Mouse (Mus musculus) spleen, postnatal 10 days (tissue): Measurements from ENCODE around the gene Zfp697.
A peak's percentile ranks its signal among the peaks of the same experiment; 100 is the strongest.

ENCODE experiments used
- DNase-seq, 2 experiments: peaks; one replicate each; pipeline ENCODE4 v3.0.0; 2021 to 2022; ENCODE audit warnings: low spot score in 2 of 2

Zfp697 gene

DNA sequence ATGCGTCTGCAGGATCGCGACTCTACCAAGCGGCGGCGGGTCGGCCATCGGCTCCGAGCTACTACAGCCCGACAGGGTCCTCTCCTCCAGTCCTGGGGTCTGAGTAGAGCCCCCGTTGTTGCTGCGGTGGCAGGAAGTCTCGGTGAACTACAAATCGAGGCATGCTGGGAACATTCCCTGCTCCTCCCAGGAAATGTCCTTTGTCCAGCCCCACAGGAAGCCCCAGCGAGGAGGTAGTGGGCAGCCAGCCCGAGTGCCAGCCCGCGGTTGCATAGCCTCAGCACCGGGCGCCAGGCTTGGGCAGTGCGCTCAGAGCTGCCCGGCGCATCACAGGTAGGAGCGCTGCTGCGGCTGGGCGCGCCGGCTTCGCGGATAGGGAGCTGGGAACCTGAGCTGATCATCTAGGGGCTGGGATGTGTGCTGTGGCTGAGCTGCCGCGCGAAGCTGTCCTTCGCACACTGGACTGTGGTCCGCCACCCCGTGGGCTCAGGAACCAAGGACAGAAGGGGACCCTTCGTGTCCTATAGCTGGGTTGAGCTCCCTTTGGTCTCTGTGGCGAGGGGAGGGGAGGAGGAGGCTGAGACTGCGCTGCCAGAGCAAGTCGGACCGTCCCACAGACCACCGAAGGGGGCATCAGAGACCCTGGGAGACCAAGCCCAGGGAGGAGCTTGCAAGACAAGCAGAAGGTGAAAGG lies at the start of gene Zfp697:
Gene Zfp697, plus strand, starts transcription at position 216 of the 694 bp plus-strand sequence.
- DNase-seq: peak in 1 of 2 experiments; percentile 21

DNA sequence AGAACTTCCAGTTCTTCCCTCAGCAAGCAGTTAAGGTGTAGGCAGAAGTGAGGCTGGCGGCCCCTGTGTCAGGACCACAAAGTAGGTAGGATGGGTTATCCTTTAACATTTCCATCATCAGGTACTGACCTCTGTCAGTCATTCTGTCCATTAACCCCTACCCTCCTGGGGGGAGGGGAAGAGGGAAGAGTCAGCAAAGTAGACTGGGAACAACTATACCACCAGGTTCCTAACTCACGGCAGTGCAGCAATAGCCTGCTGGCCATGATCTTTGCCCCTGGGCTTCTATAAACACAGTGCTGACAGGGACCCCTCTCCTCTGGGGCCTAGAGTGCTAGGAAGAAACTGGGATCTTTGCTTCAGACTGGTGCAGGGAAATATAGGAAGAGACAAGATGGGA lies 48.3 kb upstream of the Zfp697 start:
- no peak for DNase-seq

DNA sequence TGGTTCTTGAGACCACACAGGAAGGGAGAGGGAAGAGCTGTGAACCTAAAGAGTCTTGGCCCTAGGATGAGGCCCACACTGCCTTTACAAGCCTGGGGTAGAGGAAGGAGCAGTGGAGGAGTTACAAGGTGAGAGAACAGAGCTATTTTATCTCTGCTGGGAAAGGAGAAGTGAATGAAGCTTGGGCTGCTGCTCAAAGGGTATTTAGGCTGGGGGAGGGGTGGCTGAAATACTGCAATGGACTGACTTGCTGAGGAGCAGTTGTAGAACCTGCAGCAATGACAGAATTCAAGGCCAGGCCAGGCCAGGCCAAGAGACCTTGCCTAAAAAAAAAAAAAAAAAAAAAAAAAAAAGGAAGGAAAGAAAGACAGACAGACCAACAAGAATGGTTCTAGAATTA lies 46.9 kb upstream of the Zfp697 start:
- no peak for DNase-seq

DNA sequence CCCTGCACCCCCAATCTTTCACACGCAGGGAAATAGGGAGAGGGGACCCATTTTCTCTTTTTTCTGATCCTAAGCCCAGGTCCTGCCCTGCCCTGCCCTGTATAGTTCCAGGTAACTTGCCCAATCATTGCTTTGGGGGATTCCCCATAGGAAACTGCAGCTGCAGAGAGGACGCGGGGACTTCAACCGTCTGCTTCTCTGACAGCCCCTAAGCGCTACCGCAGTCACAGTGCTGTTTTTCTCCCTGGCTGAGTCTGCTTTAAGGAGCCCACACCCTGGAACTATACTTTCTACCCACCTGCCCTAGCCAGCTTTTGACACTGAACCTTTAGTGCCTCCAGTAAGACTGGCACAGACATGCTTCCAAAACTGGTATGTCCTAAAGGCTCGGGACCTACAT lies 46.4 kb upstream of the Zfp697 start:
- peak in 1 of 2 experiments; percentile 43 for DNase-seq

DNA sequence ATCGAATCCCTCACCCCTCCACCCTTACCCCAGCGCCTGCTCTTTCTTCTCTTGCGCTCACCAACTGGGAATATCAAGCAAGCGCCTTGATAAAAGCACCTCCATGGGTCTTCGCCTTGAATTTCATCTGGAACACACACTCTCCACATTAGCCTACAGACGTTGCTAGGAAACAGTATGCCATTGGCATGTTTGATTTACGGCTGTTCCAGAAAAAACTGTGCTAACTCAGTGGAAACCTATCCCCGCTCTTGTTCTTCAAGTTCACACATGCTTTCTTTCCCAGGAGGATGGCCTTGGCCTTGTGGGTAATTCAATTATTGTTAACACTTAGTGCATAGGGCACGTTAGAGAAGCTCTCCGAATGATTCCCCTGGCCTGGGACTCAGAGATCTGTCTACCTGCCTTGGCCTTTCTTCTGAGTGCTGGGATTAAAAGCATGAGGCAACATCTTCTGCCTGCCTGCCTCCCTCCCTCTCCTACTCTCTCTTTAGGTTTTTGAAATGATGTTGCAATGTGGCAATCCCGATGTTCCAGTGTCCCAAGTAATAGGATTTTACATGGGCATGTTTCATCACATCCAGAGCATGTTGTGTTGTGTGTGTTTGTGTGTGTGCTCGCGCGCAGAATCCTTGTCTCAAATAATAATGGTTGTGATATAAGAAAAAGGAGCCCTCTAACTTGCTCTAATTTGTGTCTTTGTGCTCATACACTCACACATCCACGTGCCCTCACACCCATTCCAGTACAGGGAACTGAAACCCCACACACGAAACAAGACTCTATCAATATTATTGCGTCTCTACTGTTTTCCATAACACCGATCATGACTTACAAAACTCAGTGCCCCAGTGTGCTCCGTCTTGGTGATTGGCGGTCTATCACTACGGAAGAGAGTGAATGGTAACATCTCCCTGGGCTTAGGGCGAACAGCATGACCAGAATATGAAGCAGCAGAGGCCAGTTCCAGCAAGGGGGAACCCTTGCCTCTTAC lies 45.3 kb upstream of the Zfp697 start:
- peak in 1 of 2 experiments; percentile 27 for DNase-seq

DNA sequence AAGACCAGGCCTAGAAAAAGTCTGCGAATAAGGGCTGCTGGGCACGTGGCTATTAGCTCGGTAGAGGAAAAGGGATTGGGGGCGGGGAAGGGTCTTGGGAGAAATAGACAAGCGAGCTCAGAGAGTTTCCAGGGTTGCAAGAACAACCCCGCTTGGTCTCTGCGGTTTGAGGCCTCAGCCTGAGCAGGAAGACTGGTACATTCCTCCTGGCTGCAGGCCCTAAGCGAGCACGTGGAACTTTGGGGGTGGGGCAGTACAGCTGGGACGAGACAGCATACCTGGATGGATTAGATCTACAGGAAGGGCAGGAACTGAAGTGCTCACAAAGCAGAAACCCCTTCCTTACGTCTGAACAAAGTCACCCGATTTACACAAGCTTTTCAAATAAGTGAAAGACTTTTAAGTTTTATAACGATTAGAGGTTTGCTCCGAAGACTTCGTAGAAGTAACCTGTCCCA lies 43.6 kb upstream of the Zfp697 start:
- DNase-seq: peak; percentile 23 to 33

DNA sequence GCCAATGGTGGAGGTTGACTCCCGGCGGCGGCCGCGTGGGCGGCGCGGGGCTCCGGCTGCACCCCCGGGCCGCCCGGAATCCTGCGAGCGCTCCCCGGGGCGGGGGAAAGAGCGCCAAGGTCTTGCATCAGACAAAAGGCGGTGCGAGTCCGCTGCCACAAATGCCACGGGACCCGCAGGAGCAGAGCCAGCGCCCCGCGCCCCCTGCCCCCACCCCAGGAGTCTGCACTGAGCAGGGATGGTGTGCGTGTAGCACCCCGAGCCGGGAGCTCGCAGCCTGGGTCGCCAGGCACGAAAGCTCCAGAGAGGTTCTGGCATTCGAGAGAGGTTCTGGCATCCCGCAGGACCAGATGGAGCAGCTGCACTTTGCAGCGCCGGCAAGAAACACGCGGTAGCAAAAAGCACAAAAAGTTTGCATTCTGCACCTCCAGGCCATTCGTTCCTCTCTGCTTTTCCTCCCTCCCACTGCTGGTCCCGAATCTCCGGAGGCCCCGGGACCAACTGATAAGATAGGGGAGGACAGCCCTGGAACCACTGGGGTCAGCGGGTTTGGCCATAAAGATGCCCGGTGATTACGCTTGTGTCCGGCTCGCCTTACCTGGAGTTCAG lies 43.1 kb upstream of the Zfp697 start:
- DNase-seq: peak; percentile 27 to 46

DNA sequence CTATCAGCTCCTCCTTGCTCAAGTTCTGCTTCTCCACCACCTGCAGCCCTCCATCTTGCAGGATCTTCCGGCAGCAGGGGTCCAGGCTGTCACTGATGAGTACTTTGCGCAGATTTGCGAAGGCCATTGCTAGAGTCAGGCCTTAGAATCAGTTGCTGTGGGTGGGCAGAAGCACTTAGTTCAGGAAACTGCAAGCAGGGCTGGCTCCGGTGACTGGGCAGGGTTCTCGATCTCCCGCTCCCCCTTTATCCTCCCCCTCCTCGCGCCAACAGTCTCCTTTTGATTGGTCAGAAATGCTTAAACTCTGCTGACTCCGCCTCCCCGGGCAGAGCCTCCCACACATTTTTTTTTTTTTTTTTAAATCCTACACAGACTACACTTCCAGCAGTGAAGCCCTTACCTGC lies 42.6 kb upstream of the Zfp697 start, which contains the start of gene Phgdh:
Gene Phgdh, minus strand, starts transcription at position 285 of the 404 bp plus-strand sequence.
- peak in 1 of 2 experiments; percentile 72 for DNase-seq

DNA sequence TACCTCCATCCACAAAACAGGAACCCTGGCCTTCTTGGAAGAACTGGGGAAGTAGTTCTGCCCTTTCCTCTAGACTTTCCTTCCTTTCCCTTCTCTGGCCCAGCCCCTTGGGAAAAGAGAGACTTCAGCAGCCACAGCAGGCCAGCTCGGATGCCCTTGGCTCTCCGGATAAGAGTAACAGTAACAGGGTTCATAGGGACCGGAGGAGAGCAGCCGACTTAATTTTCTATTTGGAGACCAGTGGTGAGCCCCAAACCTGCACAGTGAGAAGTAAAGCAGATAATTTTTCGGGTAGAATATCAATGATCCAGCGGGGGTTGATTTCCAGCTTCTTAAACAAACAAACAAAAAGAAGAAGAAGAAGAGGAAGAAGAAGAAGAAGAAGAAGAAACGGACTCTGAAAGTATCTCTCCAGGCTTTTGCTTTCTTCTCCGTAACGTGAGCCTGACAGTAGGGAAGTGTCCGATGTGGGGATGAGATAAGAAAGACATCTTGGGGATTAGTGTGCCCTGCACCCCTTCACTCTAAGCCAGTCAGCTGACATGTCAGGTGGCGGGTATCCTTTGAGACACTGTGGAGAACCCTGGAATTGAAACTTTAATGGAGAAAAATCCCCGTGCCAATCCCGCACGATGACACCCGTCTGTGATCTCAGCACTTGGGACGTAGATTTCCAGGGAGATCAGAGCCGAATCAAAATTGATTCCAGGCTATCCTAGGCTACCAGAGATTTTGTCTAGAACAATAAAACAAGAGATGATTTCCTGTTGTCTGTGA lies 41.3 kb upstream of the Zfp697 start:
- no peak for DNase-seq

DNA sequence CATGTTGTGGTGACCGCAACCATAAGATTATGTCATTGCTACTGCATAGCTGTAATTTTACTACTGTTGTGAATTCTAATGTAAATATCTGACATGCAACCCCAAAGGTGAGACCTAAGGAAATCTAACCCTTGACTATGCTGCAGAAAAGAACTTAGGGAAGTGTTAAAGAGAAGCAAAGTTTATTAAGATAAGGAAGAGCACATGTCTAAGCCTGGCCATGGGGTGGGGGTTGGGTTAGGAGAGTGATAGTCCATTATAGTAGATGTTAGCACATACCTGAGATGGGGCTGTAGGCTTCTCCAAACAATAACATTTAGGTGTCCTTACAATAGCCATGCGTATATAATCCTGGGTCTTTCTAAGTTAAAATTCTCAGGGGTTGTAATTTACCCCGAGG lies 39.0 kb upstream of the Zfp697 start:
- no peak for DNase-seq

DNA sequence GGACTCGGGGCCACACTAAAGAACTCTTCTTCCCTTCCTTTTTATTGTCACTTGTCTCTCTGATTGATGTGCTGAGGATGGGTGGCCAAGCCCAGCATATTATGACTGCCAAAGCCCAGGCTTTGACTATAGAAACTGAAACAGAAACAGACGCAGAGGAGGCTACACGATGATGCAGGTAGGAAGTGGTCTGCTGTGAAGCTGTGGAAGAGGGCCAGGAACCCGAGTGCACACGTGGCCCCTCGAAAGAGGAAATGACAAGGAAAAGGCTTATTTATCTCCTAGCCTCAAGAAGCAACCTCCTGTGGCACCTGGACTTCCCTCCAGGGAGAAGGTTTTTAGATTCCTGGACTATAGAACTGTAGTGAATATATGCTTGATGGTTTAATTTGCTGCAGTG lies 34.2 kb upstream of the Zfp697 start:
- peak in 1 of 2 experiments; percentile 30 for DNase-seq

DNA sequence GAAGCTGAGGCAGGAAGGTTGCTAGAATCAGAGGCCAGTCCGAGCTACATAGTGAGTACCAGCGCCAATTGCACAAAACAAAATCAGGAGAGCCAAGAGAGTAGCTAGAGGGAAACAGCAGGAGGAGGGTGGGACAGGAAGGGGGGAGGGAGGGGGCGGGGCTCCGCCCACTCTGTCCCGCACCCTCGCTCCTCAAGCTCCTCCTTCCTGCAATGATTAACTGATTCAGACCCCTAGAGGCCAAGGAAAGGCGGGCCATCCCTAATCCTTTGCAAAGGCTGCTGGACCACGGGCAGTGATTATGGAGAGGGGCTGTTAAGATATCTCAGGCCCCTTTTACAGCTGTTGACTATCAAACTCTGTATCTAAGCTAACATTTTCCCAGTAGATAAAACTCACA lies 33.6 kb upstream of the Zfp697 start:
- DNase-seq: no peak

DNA sequence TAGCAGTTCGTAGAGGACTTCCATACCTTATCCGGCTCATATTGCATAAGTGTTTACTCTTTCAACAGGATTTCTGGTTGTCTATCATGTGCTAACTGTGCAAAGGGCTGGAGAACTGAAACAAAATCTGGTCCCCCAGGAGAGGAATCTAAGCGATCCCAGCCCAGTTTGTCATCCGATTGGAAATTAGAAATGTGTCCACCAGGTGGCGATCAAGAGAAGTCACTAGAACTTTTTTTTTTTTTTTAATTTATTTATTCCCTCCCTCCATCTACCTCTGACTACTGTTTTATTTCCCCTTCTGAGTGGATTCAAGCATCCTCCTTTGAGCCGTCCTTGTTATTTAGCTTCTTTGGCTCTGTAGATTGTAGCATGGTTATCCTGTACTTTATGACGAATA lies 28.4 kb upstream of the Zfp697 start:
- peak; percentile 26 to 77 for DNase-seq

DNA sequence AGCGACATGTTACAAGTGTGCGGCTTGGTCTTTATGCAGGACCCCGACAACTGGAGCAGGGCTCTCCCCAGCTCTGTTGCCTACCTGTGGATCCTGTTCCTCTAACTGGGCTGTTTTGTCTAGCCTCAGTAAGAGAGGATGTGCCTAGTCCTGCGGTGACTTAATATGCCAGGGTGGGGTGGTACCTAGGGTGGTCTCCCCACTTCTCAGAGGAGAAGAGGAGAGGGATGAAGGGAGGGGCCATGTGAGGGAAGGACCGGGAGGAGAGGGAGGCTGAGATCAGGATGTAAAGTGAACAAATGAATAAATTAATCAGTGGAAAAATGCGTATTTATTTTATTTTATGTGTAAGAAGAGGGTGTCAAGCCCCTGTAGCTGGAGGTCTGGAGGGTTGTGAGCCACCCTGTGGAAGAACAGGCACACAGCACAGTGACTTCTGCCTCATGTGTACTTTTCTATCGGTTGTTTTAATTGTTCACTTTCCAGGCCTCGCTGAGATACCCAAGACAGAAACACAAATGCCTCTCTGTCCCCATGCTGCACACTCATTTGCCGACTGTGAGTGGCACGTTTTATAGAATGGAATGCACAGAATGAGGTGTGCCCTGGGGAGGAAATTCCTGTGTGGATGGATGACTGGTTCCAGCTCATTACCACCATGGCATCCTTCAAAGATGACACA lies 26.8 kb upstream of the Zfp697 start:
- DNase-seq: no peak

DNA sequence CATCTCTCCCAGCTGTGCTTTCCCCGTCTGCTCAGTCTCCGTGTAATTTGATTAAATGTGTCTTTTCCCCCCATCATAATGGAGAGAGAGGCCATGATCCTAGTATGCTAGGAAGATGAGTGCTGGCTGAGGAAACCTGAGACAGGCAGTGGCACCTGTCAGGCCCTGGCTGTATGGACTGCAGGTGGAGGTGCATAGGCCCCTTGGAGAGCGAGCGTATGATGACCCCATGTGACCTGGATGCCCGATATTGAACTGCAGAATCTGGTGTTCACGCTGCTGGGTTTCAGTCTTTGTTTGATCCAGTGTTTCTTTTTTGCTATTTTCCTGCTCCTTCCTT lies 26.3 kb upstream of the Zfp697 start:
- no peak for DNase-seq

DNA sequence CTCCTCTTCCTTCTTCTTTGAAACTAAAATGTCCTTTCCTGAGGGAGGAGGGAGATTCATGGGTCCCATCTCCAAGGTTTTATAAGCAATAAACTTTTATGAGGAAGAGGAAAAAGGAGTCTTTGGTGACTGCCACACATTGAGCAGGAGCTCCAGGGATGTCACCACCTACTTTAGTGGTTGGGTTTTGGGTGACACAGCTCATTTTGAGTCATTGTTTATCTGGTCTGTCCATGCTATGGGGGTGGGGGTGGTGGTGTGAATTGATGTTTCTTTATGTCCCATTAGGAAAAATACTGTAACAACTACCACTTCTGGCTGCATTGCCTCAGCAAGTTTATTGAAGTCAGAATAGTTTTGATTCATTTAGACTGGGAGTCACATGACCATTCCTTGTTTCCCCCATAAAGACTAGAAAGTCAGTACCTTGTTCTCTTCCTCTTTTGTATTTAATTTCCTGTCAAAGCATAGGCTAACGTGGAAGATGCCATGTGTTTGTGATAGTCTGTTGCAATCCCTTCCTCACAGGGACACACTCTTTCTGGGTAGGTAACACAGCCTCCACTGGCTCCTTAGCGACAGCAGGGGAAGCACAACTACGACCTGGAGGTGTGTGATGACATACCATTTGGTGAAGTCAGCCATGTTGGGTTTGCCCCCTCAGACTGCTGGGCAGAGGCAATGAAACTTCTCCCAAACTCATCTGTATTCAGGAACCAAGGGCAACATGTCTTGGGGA lies 25.5 kb upstream of the Zfp697 start:
- DNase-seq: no peak

DNA sequence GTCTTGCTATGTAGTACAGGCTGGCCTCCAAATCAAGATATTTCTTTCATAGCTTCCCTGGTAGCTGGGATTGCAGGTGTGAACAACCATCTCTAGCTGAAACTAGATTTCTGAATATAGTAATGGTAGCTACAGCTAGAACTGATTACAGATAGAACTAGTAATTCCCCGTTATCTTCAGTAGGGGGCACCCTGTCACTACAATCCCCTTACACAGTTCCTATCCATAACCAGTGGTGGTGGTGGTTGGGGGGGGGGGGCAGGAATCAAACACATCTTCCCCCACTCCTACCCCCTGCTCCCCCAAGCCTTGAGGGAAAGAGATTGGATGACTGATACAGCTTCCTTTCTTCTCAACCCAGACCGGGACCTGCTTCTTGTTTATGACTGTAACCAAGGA lies 19.5 kb upstream of the Zfp697 start:
- no peak for DNase-seq

DNA sequence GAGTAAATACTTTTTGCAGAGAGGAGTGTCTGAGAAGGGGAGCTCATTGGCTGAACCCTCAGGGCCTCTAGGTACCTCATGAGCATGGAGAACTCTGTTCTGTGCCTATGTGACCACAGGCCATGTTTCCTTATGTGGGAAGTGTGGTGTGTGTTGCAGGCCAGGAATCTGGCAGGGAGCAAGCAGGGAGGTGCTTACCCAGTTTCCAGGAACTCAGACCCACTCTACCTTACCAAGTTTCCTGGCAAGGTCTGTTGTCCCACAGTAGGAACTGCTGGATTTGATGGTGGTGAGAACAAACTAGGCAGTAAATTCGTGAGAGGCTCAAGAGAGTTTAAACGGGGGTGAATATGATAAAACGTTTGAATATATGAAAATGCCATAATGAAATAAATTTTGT lies 16.2 kb upstream of the Zfp697 start:
- DNase-seq: no peak

DNA sequence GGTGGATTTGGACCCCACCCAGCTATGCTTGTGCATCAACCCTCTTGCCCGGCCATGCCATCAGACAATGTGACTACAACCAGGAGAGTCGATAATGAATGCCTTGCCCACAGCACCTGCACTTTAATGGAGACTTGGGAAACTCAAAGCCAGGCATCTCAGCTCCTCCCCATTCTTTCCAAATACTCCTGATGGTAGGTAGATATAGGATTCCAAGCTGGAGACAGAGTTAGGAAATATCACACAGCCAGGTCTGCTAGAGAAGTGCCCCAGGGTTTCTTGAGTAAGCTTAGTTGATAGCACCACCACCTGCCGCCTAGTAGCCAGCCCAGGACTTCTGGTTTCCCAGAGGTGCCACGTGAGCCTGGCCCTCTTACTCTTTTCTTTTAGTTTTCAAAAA lies 15.4 kb upstream of the Zfp697 start:
- no peak for DNase-seq

DNA sequence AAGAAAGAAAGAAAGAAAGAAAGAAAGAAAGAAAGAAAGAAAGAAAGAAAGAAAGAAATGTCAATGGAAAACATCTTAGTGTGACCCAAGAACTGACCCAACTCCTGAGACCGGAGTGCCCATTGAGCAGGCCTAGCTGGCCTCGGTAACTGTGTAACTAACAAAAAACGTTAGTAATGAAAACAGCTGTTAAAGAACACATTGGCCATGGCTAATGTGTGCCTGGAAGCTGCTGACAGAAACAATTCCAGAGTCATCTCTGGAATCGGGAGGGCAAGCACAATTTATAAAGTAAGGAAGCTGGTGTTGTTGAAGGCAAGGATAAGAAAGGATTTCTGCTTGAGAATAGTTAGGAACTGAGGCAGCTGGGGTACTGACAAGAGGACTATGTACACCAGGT lies 14.0 kb upstream of the Zfp697 start:
- DNase-seq: no peak
